Mouse (Mus musculus) adrenal gland, adult 2 months (tissue): Measurements from ENCODE around the gene Spata13. TPM values are rescaled to one million over a fixed set of nuclear protein-coding genes. Genes with fewer than 3 reads are reported as not detected.
A peak's percentile ranks its signal among the peaks of the same experiment; 100 is the strongest.

Source experiments
- DNase-seq: peaks from one replicate; pipeline ENCODE4 v3.0.0; 2021
- long read RNA-seq: library from polyadenylated mRNA; stranded (forward); transcript quantifications from one replicate; pipeline ENCODE4 v2.0.0, GENCODE M21; 2021
- polyA plus RNA-seq: library from polyadenylated mRNA; depleted of rRNA; stranded (reverse); fragments of >200 nt; gene quantifications from 2 replicates; pipeline ENCODE4 v1.2.3, GENCODE M21; 2012; rRNA removed
- total RNA-seq, 2 experiments: library from RNA; stranded (reverse); gene quantifications; 2 replicates each; pipeline ENCODE4 v1.2.3; 2021

Gene Spata13
- total RNA-seq (100 to 1,000 TPM; 144 to 151 TPM), polyA plus RNA-seq (35.2 and 41.9 TPM in 2 replicates)
- long read RNA-seq, full-length matches to known transcripts, result 3 of 17 reads
- long read RNA-seq, partial matches to known transcripts, result 7 of 17 reads
- long read RNA-seq, other reads (novel, unspliced or antisense), result 7 of 17 reads

DNA sequence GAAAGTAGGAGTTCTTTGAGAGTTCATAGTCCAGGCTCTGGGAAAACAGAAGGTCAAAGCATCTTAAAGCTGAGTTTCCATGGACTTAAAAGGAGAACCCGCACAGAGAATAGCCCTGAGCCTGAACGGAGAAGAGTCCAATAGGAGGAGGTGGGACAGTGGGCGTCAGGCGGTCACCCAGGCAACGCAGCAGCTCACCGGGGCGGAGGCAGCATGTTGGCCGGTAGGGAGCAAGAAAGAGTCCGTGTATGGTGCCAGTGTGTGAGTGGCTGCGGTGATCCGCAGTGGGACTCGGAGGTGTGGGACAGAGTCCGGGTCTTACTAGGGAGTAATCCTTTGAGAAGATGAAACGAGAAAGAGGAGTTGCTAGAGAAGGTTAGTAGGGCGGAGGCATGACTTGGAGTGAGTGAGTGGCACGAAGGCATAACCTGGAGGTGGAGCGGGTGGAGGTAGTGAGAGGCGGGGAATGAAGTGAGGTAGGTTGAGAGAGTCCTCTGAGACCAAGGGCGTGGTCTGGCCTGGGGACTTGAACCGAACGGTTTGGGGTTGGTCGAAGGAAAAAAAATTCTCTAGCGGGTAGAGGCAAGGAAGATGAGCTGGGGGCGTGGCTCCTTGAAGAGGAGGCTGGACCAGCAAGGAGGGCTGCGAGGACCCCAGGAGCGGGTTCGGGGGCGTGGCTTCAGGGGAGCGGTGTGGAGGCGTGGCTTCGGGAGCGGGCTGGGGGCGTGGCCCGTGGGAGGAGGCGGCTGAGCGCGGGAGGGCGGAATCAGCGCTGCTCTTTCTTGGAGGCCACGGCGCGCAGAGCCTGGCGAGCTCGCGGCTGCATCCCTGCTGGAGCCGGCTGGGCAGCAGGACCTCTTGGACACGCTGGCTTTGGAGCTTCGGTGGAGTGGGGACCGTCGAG is at the start of gene Spata13:
Gene Spata13, plus strand, starts transcription at position 41 of the 904 bp plus-strand sequence.
- DNase-seq, result peak; percentile 97

DNA sequence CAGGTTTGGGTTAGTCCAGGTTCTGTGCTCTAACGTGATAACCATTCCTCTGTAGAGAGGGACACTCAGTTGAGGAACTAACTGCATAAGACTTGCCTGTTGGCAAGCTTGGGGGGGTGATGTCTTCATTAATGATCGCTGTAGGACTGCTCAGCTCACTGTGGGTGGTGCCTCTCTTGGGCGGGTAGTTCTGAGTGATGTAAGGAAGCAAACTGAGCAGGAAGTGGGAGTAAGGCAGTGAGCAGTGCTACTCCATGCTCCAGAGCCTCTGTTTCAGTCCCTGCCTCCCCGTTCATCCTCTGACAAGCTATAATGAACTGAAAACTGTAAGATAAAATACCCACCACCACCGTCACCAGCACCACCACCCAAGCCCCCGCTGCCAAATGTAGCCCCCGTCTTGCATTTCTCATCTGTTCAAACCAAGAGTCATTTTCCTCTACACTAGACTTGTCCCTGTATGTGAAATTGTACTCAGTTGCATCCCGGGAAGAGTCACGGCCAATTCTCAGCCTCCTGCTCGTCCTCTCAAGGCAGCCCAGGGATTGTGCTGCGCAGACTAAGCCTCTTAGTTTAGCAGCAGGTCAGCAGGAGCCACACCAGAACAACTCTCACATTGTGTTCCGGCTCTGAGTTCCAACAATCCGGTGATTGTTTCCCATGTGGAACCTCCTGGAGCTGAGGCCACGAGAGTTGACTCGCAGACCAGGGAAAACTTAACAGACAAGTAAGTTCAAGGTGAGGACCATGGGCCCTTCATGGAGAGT is 46.9 kb upstream of the Spata13 start:
- DNase-seq, result no peak

DNA sequence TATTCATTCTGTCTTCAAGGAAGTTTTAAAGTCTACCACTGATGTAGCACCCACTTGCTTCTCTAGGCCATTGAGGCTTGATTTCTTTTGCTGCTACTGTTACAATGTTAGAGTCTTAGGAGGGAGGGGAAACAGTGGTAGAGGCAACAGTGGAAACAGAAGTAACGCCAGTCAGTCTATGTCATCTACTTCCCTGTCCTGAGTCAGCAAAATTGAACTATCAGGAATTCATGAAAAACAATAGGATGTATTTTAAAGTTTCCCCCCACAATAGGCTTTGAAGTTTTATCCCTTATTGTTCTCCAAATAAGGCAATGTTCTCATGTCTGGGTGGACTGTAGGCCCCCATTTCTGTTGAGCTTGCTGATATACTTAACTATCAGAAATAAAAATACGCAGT is 44.8 kb upstream of the Spata13 start:
- no peak for DNase-seq

DNA sequence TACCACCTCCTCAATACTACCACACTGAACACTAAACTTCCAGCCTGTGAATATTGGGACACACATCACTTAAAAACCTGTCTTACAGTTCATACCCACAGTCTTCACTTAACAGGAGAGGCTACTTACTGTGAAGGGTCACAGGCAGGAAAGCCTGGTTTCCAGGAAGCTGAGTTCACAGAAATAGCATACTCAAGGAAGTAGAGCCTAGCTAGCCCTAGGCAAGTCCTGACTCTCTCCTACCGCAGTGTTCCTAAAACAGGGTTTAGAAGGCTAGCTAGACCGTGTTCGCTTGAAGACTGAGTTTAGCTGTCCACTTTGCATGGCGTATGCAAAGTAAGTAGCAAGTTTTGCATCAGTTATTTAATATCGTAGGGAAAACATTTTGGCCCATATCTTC is 41.5 kb upstream of the Spata13 start:
- DNase-seq, result no peak

DNA sequence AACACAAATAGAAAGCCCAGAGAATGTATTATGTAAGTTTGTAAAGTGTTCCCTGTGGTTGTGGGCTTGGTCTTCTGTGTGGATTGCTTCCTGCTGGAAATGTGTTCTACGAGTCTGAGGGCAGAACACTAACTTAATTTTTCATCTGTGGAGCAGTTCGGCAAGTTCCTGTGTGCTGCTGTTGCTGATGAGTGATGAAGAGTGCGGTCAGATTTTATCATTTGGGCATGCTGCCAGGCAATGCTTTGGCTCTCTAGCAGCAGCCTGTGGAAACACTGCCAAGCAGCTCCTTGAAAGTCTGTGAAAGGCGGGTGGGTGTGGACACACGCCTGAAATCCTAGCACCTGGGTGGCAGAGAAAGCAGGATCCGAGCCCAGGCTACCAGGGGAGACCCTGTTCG is 41.0 kb upstream of the Spata13 start:
- peak; percentile 84 for DNase-seq

DNA sequence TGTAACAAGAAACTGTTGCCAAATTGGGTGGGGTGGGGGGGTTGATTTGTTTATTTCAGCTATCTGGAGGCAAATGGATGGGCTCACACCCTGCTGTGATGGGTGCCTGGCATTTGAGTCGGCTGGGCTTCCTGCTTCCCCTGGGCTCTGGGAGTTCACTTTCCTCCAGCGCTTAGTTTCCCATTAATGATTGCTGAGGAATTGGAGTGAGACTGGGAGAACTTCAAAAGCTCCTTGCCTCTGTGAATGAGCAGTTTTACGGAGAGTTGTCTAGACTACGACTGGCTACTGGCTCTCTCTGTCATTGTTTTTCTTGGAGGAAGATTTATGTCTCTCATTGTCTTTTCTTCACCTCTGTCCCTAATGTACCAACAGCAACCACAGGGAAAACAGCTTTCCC is 36.2 kb upstream of the Spata13 start:
- no peak for DNase-seq

DNA sequence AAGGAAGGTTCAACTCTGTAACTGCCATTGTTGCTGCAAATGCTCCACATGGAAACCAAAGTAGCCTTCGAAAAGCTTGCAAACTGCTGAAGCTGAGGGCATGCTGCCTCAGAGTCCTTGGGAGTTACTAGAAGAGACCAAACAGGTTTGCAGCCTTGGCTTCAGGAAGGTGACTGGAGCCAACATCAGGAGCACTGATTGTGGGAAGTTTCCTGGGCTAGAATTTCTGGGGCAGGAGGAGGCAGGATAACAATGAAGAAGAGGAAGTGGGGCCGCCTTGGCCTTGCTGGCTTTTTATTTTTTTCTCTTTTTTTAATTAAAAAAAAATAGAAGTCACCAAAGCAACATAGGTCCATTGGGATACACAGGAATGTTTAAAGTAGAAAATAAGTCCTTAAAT is 34.8 kb upstream of the Spata13 start:
- no peak for DNase-seq

DNA sequence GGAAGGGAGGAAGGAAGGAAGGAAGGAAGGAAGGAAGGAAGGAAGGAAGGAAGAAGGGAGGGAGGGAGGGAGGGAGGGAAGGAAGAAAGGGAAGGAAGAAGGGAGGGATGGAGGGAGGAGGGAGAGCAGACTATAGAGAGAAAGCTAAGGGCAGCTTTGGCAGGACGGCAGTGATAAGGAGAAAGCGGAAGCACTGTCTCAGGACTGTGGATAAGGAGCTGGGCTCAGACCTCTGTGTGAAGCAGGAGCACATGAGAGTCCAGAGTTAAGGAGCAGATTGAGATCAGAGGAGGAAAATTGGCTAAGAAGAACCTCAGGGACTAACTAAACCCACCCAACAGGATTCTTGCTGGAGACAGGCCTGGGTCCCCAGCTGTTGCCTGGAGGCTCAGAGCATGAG is 28.2 kb upstream of the Spata13 start:
- DNase-seq, result no peak

DNA sequence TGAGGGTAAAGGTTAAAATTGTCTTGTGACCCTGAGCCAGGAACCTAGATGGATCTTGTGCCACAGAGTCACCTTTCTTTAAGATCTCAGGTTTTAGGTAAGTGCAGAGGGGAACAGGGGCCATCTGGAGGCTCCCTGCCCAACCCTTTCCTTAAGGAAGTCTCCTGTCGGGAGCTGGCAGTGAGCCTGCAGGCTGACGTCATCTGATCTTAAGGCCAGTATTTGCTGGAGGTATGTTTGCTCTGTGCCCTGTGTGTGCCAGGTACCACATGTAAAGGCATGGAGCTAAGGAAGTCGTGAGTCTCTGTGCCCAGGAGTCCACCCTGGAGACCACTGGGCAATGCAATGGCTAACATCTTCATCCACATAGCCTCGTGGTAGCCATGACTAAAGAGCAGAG is 27.6 kb upstream of the Spata13 start:
- peak; percentile 21 for DNase-seq

DNA sequence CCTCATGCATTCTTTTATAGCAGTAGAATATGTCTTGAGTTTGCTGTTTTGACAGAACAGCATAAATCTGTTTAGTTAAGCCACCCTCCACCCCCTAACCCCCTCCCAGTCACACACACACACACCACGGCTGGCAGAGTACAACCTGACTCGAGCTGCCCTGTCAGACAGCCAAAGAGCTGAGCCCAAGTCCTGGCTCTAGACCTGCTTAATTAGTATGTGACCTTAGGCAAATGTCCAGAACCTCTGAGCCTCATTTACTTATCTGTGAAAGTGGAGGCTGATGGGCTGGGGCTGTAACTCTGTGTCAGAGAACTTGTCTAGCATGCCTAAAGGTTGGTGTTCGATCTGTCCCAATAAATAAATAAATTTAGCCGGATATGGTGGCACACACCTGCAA is 26.1 kb upstream of the Spata13 start:
- DNase-seq, result peak; percentile 19

DNA sequence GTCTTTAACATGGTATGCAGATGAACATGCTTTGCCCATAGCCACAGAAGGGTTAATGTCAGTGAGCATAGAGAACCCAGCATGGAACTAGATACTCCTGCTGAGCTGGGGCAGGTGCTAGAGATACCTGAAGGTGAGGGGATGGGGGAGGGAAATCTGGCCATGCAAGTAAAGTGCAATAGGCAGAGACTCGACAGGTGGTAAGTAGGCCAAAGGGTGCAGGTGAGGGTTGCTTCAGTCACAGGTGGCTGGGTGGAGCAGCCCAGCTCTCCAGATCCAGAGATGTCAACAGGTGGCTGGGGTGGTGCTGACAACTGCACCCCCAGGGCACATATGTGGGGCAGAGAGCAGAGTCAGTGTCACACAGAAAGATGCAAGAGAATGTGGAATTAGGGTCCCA is 24.6 kb upstream of the Spata13 start:
- no peak for DNase-seq

DNA sequence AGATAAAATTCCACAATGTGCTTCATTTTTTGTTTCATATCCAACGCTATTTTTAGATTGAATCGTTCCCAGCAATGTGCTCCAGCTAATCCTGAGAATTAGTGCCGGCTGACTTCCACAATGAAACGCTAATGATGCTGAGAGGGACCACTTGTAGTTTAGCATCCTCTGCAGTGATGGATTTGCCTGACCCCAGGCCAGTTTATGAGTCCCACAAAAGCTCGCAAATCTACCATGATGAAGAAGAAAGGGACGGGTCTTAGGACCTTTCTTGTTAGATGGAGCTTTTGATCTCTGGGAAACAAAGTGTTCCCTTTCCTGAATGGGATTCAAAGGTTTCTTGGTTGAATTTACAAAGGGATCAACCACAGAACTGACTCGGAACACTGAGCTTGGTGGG is 21.1 kb upstream of the Spata13 start:
- DNase-seq, result no peak

DNA sequence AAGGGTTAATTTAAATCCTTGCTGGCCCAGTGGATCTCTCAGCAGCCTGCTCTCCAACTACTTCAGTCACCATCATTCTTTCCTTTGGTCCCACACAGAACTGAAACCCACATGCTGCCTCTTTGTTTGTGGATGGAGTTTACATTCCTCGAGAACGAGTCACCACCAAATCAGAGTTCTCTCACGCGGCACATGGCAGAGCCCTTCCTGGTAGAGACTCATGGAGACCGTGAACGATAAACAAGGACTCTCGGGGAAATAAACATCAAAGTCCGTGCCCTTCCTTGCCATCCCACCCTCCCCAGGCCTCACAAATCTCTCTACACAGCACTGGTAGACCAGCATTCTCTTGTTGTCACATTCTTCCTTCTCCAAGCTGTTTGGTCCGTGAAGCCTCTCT is 12.7 kb upstream of the Spata13 start:
- peak; percentile 57 for DNase-seq

DNA sequence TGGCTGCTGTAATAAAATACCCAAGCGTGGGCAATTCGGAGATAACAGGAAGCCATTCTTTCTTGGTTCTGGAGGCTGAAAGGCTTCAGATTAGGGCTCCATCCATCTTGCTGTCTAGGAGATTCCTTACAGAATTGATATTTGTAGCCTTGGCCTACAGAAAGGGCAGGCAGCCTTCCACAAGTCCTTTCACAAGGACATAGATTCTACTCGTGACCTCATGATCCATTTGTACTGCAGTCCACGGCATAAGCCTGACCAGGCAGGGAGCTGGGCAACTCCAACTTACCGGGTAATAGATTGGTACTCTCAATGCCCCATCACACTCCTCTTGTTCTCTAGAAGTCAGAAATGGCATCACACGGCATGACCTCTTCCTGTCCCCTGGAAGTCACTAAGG is 8.3 kb upstream of the Spata13 start:
- peak; percentile 57 for DNase-seq

DNA sequence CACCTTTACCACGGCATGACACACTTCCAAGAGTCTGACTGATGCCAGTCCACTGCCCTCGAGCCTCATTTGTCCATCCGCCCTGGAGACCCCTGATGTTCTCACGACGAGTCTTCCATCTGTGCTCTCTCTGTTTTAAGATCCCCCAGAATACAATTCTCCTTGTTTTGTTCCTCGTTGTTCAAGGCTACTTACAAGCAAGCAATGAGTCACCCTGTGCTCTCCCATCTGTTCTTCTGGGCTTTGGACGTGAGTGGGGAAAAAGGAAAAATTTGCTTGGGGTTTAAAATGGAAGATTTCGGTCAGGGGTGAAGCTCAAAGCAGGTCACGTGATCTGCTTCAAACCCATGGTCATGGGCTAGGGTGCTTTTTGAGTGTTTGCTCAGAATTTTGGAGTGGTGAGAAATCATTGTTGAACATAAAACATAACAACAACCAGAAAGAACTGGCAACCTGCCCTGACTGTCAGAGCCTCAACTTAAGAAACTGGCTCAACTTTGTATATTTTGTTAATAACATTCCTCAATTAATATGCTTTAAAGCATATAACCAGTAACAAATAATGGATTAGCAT is 3.8 kb upstream of the Spata13 start:
- DNase-seq, result peak; percentile 51

DNA sequence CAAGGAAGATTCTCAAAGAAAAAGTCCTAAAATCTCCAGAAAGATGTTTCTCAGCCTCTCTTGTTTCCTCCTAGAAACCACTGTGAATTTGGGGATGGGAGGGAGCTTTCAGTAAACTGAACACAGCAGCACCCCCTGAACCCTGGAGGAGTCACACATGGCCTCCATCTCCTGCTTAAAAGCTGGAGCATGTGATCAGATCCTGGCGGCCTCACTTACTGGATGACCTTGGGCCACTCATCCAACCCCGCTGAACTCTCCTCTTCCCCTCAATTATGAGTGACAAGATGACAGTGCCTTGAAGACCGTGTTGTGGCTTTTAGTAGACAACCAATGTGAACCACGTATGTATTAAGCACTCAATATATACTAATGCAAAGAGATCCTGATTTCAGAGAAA is 2.8 kb upstream of the Spata13 start:
- DNase-seq, result peak; percentile 78

DNA sequence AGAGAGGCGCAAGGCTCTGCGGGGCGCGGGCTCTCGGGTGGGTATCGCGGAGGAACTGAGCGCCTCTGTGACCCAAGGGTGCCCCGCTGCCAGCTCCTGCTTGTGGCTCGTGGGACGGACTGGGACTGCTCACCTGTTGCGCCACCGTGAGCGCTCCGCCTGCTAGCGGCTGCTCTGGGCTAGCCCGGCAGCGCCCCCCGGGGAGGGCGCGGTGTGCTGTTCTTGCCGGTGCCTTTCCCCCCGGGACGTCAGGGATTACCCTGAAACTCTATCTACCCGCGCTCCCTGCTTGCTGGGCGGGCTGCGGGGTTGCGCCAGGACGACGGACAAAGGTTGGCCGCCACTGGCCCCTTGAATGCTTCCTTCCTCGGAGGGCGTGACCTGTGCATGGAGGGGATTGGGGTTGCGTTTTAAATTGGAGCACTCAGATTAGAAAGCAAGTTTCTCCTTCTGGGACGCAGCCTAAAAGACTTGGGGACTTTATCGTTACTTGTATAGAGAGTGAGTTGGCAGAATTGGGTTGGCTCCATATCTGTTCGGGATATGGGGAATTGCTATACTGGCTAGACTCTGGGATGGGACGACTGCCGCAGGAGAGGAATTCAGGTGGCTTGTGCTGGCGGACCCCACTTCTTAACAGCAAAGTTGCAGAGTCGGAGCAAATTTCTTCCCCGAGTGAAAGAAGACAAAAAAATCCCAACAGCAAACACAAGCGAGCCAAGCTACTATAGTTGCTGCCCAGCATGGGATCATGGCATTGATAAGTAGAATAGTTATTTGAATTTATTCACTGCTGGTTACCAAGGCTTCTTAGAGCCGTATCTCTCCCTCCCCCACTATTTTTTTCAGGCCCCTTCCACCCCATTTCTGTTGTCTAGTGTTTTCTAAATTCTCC is 1.3 kb downstream of the Spata13 start:
- DNase-seq, result no peak

DNA sequence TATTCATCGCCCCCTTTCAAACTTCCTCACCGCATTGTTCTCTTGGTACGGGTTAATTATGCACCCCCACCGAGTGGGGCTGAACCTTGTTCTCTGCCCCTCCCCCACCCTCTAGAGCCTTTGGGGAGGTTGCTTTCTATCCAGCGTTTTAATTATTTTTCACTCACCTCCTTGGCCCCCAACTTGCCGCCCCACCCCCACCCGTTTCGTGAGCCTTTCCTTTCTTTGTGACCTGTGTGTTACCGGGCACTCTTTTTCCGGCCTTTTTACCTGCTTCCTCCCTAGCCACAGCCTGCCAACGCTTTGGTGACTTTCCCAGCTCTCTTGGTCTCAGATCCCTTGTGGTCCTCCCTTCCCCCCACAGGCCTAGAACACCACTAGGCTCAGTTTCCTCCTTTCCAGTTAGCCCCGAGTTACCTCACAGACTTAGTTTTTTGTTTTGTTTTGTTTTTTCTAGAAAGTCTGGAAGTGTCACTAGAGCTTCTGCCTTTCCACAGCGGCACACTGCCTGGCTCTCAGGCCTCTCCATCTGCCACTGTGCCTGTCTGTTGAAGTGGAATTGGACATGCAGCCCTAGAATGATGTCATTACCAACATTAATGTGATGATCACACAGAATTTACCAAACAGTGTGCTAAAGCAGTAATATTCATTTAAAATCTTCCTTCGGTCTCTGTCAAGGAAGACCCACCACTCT is 2.3 kb downstream of the Spata13 start:
- no peak for DNase-seq

DNA sequence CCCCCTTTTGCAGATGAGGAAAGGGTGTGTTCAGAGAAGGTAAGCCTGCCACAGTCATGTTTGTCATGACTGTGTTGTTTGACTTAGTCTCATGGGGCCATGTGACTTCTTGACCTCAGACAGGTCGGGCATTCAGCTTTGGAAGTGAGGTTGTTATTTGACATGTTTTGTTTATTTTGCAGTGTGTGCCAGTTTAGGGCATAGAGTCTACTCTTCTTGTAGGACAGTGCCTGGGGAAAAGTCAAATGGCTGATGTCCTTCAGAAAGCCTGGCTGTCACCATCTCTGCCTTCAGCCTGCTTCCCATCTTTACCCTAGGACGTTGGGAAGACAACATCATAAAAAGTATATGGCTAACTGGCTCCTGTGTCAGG is 2.8 kb downstream of the Spata13 start:
- no peak for DNase-seq

DNA sequence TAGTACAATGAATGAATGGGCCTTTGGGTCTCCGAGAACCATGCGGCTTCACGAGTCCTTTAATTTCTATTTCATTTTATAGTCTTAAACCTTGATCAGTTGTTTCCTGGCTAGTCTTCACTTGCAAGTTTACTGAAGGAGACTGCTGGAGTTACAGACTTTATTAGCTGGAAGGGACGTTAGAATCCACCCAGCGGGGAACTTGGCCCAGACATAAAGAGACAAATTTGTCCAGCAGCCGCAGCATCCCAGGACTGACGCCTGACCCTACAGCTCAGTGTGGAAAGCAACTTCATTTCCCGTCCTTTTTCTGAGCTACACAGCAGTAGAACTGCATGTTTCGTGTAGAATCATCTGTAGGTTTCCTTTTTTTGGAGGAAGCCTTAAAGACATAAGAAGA is 3.2 kb downstream of the Spata13 start:
- DNase-seq, result no peak

DNA sequence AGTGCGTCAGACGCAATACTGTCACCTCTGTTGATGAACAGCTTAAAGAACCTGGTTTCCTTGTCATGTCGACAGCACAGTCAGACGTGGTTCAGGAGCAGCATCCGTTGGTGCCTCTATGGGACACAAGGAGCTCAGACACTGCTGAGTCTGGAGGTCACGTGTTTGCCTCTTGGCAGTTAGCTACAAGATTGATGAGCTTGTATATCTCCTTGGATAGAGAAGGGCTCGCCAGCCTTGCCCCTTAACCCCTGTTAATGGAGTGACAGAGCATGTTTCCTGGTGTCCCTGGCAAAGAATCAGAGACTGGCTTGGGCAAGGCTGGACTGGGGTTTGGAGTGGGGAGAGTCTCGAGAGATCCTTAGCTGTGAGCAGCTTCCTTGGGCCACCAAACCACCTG is 4.4 kb downstream of the Spata13 start:
- DNase-seq, result peak; percentile 92
